Mouse (Mus musculus) layer of hippocampus, adult 8-10 months (tissue): ENCODE measurements around the gene Tmcc1. TPM values are rescaled to one million over a fixed set of nuclear protein-coding genes. Genes with fewer than 3 reads are reported as not detected.

ENCODE experiments used
- DNase-seq, 2 experiments: peaks; one replicate each; pipeline ENCODE4 v3.0.0; 2022; ENCODE audit warnings: low spot score in 2 of 2
- total RNA-seq, 4 experiments: library from RNA; stranded (reverse); gene quantifications; 2 replicates each; pipeline ENCODE4 v1.2.4; 2022

Gene Tmcc1
- total RNA-seq, 4 experiments from 2014 or later, result 80.2 to 90.1 (median 85.2) TPM

DNA sequence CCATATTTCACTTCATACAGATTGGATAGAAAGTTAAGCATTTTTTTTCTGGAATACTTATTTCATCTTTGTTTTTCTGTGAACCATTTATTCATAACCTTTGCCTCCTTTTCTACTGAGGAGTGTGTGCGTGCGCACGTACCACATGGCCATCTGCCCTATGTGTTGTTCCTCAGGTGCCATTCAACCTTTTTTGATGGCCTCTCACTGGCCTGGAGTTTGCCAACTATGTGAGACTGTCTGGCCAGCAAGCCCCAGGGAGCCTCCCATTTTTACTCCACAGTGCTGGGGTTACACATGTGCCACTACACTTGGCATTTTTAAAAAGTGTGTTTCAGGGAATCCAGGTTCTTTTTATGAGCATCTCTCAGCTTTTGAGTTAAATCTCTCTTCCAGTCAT lies 177.4 kb downstream of the Tmcc1 start:
- DNase-seq, result no peak

DNA sequence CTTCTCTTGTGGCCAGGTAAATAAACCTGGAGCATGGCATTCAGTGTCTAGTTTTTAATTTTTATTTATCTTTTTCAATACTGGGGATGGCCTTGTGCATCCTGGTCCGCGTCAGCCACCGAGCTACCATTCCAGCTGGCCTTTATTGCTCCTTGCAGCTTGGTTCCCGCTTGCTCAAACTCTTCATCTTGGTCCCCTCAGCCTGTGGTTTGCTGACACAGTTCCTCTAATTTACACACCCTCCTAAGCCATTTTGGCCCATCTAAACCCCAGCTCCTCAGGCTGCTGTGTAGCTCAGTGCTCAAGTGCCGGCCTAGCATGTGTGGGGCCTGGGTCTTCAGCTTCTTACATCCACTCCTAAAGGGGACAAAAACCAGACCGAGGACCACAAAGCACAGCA lies 179.2 kb downstream of the Tmcc1 start:
- no peak for DNase-seq

DNA sequence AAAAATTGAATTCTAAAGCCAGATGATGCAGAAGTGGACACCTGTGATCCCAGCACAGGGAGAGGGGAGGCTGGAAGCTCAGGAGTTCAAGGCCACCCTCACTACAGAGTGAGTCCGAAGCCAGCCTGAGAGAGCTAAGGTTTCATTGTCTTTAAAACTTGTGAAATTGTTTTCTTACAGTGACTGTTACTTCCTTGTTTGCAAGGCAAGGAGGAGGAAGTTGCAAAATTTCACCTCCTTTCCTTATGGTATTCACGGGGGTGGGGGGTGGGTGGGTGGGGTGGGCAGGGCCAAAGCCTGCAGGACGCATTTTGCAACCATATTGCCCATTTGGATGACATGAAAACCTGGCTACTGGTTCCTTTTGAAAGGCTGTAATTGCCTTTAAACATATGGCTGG lies 179.6 kb downstream of the Tmcc1 start:
- DNase-seq, result no peak

DNA sequence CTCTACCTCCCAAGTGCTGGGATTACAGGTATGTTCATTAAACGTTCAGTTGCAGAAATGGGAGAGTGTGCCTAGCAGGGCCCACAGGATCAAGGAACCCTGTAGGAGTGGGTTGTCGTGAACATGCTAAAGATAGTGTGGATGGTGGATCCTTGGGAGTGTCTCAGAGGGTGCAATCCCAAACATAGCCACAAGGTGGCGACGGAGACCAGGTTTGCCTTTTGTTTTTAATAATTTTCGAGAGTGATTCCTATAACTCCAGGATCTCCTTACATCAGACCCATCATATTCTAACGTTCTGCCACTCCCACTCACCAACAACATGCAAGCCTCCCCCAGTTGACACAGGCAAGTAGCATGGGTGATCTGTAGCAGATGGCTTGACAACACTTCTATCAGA lies 182.7 kb downstream of the Tmcc1 start:
- DNase-seq, result peak; percentile 74 to 94

DNA sequence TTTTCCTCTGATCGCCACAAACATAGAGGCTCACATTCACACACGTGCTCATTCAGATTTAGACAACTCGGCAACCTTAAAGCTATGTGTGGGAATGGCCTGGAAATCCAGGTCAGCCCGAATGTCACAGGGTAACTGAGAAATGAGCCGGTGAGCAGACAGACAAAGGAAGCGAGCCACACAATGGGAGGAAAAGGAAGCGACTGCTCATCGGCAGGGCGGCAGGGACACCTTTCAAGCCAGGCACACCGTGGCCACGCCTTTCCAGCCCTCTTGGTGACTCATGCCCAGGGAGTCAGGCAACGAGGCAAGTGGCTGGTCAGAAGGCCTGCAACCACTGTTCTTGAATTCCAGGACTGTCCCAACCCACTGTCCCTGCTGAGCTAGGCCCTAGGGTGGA lies 183.9 kb downstream of the Tmcc1 start:
- no peak for DNase-seq

DNA sequence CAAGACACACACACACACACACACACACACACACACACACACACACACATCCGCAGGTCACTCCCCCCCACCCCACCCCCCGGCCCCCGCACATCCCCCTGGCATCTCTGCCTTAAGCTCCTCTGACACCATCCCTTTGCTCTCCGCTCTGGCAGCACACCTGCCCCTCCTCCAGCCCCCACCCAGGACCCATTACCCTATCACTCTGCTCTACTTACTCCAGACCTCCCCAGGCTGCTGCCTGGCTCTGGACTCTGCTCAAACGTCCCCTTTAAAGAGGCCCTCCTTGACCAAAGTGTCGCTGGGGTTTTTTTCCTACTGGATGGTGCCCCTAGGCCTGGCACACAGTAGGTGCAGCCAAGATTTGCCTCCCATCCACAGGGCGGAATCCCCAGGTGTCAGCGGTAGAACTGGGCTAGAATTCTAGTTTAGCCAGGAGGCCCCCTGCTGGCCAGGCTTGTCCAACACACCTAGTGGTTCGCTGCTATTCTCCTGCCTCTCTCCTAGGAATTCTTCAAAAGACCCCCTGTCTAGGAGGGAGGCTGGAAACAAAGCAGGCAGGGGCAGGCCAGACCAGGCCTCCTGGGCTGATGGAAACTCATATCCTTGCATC lies 185.6 kb downstream of the Tmcc1 start:
- peak in 1 of 2 experiments; percentile 66 for DNase-seq

DNA sequence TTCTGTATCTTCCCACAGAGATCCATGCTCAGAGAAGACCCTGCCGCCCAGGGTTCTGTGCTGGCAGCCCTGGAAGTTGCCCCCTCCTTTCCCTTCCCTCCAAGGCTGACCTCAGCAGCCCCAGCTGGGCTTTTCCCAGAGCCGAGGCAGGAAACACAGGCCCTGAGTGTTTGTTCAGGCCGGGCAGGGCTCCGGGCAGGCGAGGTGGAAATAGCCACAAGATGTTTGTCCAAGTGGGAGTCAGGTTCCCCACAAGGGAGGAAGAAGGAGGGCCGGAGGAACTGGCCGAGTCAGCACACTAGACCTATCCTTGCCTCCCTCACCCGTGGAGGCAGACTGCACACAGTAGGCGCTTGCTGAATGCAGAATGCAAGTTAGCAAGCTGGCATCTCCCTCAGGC lies 186.6 kb downstream of the Tmcc1 start:
- no peak for DNase-seq

DNA sequence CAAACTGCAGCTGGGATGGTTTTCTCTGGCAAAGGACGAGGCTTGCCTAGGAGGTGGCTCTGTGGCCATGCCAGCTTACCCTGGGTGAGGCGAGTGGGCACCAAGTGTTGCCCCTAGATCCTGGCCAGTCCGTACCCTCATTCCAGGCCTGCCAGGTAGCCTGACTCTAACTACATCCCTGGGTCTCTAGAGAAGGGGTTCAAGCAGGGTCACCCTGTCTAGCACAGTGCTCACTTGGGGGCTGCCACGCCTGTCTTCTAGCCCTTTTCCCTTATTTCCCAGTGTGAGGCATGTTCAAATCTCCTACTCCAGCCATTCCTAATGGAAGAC lies 187.4 kb downstream of the Tmcc1 start:
- DNase-seq, result no peak

DNA sequence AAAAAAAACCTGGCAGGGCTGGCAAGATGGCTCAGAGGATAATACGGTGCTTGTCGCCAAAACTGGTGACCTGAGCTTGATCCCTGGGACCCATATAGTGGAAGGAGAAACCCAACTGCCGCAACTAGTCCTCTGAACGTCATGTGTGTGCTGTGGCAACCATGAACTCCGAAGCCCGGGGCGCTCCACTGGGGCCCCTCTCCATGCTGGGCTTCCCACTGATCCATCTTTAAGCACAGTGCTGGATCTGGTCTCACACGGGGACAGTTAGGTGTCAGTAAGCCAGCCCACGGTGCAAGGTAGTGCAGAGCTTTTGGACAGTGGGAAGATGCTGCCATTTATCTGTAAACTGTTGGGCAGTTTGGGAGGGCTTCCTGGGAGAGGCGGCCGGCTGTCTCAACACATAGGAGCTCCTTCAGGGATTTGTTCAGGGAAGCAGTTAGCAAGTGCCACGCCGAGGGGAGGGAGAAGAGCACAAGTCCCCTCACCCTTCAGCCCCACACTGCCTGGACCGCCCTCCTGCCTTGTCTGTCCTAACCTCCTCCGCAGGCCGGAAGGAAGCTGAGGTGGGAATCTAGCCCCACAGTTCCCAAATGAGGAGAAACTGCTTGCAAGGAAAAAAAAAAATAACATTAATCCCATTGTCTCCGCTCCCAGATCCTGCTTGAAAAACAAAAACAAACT lies 187.9 kb downstream of the Tmcc1 start:
- no peak for DNase-seq

DNA sequence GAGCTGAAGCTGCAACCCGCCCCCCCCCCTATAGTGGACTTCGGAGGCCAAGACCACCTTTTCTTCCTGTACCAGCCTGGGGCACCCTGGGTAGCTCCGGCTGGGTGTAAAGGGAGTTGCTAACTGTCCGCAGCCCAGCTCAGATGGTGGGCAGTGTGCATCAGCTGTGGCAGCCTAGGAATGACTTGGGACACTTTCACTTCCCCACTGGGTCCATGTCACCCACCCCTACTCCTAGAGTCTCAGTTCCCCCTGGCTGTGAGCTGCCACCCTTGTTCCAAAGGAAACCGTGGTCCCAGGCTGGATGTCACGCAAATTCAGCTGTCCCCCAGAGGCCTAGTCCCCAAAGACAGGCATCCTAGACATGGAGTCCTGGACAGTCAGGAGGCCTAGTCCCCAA lies 188.6 kb downstream of the Tmcc1 start:
- DNase-seq, result no peak

DNA sequence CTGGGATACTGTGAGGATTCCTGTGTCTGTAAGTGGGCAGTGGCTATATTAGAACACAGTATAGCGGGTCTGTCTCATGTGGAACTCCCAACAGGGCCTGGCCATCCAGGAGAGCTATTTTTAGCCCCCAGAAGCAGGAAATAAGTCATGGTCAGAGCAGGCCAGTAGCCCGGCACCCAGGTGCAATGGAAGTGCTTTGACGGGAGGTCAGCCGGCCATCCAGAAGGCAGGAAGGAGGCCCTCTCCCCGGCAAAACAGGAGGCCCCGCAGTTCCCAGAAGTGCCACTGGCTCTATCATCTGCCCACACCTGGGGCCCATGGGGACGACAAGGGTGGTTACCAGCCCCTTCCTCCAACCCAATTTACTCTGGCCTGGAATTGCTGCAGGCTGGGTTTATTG lies 189.2 kb downstream of the Tmcc1 start:
- DNase-seq, result no peak

DNA sequence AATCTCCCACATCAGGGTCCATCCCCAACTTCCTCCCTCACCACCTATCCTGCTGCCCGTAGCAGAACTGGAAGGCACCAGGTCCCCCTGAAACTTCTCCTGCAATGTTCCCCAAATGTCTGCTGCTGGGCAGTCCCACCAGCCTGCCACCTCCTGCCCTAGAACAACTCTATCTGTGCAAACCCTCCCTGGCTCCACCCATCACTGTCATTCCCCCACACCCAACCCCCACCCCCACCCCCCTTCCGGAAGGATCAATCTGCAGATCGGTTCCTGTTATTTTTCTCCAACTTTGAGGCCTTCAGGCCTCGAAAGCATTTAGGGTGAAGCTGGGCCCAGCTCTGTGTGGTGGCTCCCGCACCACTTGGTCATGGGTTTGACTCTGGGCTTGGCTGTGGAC lies 189.8 kb downstream of the Tmcc1 start:
- DNase-seq, result no peak

DNA sequence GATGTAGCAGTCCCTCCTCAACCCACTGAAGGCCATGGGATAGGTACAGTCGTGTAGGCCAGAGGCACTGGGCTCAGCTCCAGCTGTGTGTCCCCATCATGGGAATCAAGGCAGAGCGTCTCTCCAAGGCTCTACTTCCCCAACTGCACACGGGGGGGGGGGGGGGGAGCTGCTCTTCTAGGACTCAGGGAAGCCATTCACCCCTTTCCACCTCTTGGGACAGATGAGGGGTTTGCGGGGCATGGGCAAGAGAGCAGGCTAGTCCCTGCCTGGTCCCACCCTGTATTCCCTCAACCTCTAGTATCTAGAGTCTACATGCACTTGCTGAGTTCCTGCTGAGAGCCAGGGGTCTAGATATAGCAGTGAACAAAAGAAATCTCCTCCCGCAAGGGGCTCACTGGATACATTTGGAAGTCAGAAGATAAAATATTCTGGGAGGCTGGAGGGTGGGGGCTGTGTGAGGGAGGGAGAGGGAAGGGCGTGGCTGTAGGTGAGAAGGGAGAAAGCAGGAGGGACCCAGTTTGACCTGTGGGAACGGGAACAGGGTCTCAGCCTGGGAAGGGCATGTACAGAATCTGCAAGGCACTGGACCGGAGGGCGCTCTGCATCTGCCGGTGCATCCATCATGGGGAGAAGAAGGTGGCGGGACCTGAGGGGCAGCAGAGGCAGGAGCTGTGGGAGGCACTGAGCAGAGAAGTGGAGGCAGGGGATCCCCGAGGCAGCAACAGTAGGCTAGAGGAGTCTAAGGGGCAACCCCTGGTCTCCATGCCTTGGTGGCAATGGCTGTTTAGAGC lies 190.8 kb downstream of the Tmcc1 start:
- no peak for DNase-seq

DNA sequence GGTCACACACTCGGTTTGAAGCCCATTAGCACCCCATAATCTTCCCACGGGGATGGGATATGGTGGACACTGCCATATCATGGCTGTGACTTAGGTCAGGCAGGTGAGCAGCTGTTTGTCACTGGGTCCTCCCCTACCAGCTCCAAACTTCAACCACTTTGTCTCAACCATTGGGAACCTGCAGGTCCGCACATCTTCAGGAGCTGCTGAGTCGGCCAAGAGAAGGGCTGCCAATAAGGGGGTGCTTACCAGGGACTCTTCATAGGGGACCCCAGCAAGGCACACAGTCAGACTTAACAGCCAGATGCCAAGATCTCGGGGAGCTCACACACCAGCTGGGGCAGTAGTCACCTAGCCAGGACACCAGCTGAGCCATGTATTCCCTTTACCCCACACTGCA lies 192.4 kb downstream of the Tmcc1 start:
- DNase-seq, result no peak

DNA sequence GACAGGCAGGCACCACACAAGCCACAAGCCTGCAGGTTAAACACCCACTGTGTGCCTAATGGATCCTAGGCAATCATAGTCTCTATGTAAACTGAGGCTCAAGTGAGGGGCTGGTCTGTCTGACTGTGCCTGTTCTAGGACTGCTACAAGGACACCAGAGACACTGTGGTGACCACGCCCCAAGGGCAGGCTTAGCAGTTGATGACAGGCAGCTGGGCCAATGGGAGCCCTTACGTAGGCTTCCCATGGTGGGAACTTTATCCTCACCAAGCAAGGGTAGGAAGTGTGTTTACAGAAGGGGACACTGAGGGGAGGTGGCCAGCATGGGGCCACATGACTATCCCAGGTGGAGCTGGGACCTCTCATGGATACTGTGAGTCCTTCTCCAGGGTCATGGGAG lies 194.1 kb downstream of the Tmcc1 start:
- no peak for DNase-seq

DNA sequence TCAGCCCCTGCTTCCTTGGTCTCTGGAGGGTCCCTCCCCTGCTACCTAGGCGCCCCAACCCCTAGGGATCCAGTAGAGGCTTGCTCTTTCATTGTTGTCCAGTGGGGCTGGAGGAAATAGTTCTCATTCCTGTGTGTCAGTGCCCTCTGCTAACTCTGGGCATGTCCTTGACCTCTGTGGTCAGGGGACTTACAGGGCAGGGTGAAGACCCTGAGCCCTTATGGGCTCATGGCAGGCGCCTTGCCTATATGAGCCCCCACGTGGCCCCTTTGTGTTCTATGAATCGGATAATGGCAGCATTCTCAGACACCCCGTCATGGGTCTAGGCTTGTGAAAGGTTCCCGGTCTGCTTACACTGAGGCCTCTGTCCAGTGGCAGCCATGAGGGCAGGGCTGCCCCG lies 194.5 kb downstream of the Tmcc1 start:
- DNase-seq, result no peak

DNA sequence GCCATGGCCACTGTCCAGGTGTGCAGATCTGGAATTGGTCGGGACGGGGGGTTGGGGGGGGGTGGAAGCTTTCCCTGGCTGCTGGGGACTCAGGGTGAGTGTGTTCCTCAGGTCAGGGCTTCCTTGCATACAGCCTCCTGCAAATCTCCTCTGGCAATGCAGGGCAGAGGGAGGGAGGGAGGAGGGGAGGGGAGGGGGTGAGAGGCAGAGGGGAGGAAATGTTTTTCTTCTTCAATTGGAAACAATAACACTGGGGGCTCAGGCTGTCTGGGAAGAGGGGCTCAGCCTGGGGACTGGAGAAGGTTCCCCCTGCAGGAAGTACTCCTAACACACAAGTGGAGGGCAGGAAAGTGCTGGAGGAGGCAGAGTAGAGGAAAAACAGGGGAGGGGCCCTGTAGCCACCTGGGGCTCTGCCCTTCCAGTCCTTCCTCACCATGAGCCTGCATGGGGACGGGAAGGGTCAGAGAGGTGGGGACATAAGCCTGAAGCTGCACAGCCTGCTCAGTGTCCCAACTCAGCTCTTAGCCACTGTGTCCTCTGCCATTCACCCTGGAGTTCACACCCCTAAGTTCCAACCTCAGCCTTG lies 195.5 kb downstream of the Tmcc1 start:
- DNase-seq, result no peak

DNA sequence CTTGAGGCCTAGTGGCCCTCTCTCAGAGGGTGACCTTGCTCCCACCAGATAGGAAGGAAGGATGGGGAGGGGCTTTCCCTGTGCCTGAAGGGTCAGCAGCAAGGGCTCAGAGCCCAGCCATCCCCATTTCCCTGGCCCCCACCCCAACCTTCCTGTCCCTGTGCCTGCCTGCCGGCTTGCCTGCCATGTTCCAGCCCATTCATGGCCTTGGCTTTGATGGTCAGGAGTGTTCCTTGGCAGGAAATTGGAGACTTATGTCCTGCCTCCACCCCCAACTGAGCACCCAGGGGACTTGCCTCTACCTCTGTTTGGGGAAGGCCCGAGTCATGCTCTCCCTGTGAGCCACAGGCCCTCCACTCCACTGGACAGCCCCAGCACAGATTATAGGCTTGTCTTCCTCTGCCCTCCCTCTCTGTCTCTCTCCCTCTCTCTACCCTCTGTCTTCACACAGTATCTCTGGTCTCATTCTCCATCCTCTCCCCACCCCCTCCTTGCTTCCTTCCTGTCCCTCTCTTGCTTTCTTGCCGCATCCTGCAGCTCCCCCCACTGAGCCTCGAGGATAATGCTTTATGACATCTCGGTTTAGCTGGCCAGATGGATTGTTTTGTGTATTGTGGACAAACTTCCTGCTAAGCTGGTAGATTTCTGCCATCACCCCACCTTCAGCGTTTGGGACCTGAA lies 197.0 kb downstream of the Tmcc1 start:
- DNase-seq, result no peak

DNA sequence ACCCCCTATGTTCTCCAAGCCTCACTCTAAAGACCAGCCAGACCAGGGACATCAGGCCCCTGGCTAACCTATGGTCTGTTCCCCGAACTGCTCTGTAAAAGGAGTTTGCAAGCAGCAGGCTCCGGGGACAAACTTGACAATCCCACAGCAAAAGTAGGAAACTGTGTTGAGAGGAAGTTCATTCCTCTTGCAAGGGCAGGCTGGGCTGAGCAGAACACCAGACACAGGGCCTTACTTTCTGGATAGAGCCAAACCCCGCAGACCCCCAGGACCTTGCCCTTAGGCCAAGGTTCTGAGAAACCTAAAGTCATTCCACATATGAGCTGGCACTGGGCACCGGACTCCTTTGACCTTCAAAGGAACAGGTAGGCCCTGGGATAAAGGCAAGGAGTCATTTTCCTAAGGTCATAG lies 197.8 kb downstream of the Tmcc1 start:
- DNase-seq, result no peak

DNA sequence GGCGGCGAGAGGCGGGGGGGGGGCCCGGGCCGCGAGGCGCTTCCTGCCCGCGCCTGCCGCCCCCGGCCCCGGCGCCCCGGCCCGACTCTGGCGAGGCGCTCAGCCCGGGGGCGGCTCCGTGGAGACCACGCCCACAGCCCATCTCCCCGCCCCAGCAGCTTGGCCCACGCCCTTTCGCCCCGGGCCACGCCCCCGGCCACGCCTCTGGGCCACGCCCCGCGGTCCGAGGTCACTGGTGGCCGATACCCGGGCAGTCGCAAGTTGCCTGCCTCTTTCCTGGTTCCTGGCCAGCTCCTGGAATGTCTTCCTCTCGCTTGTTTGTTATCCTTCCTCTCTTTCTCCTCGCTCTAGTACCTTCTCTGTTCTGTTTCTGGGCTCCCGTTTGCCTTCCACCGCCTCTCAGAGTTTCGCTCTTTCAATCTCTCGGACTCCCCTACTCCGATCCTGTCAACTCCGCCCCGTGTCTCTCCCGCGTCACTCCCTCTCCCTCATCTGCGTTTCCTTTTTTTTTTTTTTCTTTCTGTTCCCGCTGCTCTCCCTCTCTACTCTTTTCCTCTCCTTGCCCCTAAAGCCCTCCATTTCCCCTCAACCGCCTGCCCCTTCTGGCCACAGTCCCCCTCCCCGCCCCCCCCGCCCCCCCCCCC lies 198.3 kb downstream of the Tmcc1 start, which contains the start of gene Plxnd1:
Gene Plxnd1 (minus strand): TSS at position 129 of the 644 bp plus-strand sequence.
- DNase-seq, result peak; percentile 61 to 75

DNA sequence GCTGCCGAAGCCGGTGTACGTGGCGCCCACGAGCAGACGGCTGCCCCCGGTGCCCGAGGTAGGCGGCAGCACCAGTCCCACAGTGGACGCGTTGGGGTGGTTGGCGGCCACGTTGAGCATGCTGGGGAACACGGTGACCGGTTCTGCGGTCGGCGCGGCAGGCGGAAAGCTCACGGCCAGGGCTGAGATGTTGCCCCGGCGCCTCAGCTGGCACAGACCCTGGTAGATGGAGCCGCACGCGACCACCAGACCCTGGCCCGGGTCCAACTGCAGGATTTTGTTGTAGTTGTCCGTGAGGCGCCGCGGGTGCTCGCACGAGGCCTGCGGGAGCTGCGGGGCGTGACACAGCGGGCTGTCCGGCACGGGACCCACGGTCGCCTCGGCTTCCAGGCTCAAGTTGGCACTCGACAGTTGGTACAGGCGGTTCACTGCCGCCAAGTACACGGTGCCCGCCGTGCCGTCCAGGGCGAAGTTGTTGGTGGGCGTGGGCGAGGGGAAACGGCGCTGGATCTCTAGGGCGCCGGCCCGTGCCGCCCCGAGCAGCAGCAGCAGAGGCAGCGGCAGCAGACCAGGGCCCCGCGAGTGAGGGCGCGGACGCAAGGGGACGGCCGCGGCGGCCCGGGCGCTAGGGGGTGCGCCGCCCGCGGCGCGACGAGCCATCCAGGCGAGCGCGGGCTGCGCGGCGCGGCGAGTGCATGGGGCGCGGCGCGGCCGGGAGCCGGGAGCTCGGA lies 199.0 kb downstream of the Tmcc1 start:
- no peak for DNase-seq
